Mouse (Mus musculus) cerebellum, adult 2 months (tissue): ENCODE data around the gene Glra1.

Source experiments
- CTCF ChIP-seq: fragments of 200-500 bp; IDR thresholded peaks from 2 replicates; pipeline ENCODE4 v1.5.1; 2011; ENCODE audit warnings: low read depth, mild to moderate bottlenecking, control low read depth, low read length, moderate library complexity, borderline replicate concordance; ENCODE audit not compliant: insufficient read depth
- POLR2A ChIP-seq: fragments of 200-500 bp; IDR thresholded peaks from 2 replicates; pipeline ENCODE4 v1.6.1; 2011; ENCODE audit warnings: low read length, control low read depth, borderline replicate concordance; ENCODE audit not compliant: insufficient read depth

DNA sequence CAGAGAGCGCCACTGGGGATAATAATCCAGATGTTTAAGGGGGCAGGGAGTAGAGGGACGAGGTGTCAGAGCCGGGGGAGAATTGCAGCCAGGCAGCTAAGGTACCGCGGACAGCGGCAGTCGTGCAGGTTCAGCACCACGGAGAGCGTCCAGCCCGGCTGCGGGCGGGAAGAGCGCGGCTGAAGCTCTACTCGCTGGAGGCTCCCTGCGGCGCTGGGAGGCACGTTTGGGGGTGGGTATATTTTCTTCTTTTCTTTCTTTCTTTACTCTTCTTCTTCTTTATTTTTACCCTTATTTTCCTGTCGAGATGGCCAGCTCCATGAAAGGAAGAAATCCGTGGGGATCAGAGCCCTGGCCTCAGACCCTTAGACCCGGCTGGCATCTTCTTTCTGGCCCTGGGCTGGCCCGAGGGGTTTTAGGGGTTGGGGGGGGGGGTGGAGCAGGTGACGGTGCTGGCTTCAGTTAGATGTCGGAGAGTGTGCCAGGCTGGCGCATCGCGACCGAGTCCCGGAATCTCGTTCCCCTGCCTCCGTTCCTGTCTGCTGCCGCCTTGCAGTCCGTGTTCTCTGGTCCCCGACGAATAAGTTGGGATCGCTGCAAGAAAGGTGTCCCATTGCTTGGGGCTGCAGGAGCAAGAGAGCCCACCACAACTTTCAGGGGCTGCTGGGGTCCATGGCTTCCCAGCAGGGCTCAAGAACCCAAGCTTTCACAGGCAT, at the start of gene Glra1:
- TF ChIP-seq POLR2A (no peak), CTCF (no peak)
